Mouse (Mus musculus): ENCODE measurements around the gene Flnc. TPM values are rescaled to one million over a fixed set of nuclear protein-coding genes. Genes with fewer than 3 reads are reported as not detected.
A peak's percentile ranks its signal among the peaks of the same experiment; 100 is the strongest.

Gene Flnc
- polyA plus RNA-seq, 1 experiment from 2014 or later = 6.1 TPM

DNA sequence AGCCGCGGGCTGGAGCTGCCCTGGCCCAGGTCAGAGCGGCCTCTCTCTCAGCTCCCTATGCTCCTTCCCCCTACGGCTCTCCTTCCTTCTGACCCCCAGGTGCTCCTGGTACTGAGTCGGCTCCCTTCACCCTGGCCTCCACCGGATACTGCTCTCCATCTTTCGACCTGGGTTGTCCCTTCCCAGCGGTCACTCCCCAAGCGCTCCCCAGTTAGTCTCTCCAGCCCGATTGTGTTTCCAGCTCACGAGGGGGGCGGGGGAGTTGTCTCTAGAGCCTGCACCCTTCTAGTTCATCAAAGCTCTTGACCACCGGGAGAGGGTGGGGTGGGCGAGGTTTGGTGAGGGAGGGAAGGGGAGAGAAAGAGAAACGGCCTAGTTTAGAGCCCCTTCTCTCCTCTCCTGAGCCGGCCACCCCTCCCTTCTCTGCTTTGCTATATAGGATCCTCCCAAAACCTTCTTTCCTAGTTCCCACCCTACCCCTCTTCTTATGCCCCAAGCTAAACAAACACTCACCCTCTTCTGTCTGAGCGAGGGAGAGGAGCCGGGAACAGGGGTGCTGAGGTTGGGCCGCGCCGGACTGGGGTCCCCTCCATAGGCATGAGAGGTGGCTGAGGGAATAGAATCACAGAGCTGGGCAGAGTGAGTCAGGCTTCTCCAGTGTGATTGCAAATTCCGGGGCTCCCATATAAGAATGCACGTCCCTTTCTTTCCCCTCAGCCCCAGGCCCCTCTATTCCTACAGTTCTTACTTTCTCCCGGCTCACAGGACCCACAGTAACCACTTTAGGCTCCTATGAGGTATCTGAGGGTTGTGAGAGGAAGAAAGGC lies 36.1 kb upstream of the Flnc start:
- H3K27ac ChIP-seq (ENCODE audit: low read length) = peak overlapping the region; percentile 53; the same call in 1 of the 2 replicates
- 7% methylated on average over 24 of the region's 24 CpGs for WGBS
- ATAC-seq = peak; percentile 70
- H3K9me3 ChIP-seq (ENCODE audit: control insufficient read depth, low read length) = no peaks in the 10 kb centered on the region
- H3K9ac ChIP-seq (ENCODE audit: low read depth, low read length) = peak overlapping the region; percentile 69
- H3K36me3 ChIP-seq (ENCODE audit: control insufficient read depth, insufficient read depth, low read length) = no peaks in the 10 kb centered on the region
- H3K4me3 ChIP-seq (ENCODE audit: low read length) = peak overlapping the region; percentile 74
- H3K4me2 ChIP-seq (ENCODE audit: low read depth, low read length) = peak overlapping the region; percentile 91
- peaks cover 10% of the 10 kb centered on the region; the same call in 1 of the 2 replicates for H3K4me1 ChIP-seq (ENCODE audit: control insufficient read depth, insufficient read depth, low read length)
- H3K27me3 ChIP-seq (replicated peaks; ENCODE audit: control insufficient read depth, insufficient read depth, low read length) = peaks cover 9% of the 10 kb centered on the region; the same call in 1 of the 2 replicates

DNA sequence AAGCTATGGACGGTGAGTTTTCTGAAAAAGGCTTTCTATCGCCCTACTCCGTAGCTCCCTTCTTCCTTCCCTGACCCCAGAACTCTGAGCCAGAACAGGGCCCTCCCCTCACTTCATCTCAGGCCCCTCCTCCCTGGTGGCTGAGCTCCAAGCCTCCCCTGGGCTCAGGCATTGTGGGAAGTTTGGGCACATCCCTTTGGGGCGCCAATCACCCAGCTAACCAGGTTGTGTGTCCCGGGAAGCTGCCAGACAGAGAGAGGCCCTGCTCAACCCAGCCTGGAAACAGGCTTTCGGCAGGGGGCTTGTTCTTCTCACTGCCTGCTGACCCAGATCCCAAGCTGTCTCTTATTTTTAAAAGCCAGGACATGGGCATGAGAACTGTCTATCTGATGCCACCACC lies 35.5 kb upstream of the Flnc start:
- Histone ChIP-seq H3K9ac (ENCODE audit: low read depth, low read length) (peak overlapping the region; percentile 29; the same call in 1 of the 2 replicates), H3K27ac (ENCODE audit: low read length) (no peak overlapping the region), H3K4me1 (ENCODE audit: control insufficient read depth, insufficient read depth, low read length) (peaks cover 10% of the 10 kb centered on the region; the same call in 1 of the 2 replicates), H3K4me3 (ENCODE audit: low read length) (peak overlapping the region; percentile 74), H3K9me3 (ENCODE audit: control insufficient read depth, low read length) (no peaks in the 10 kb centered on the region), H3K27me3 (replicated peaks; ENCODE audit: control insufficient read depth, insufficient read depth, low read length) (peaks cover 12% of the 10 kb centered on the region; the same call in 1 of the 2 replicates), H3K4me2 (ENCODE audit: low read depth, low read length) (peak overlapping the region; percentile 91), H3K36me3 (ENCODE audit: control insufficient read depth, insufficient read depth, low read length) (no peaks in the 10 kb centered on the region)
- 22% methylated on average over 6 of the region's 6 CpGs for WGBS
- no peak for ATAC-seq

- H3K4me3 ChIP-seq (ENCODE audit: low read length) = no peak overlapping the region
- H3K4me1 ChIP-seq (ENCODE audit: control insufficient read depth, insufficient read depth, low read length) = peaks cover 10% of the 10 kb centered on the region; the same call in 1 of the 2 replicates
- peaks cover 7% of the 10 kb centered on the region; the same call in 1 of the 2 replicates for H3K27me3 ChIP-seq (replicated peaks; ENCODE audit: control insufficient read depth, insufficient read depth, low read length)
- WGBS = 80% methylated on average over 4 of the region's 4 CpGs
- no peak for ATAC-seq
- H3K27ac ChIP-seq (ENCODE audit: low read length) = no peak overlapping the region
- no peak overlapping the region for H3K4me2 ChIP-seq (ENCODE audit: low read depth, low read length)
- H3K9me3 ChIP-seq (ENCODE audit: control insufficient read depth, low read length) = no peaks in the 10 kb centered on the region
- H3K9ac ChIP-seq (ENCODE audit: low read depth, low read length) = no peak overlapping the region
- no peaks in the 10 kb centered on the region for H3K36me3 ChIP-seq (ENCODE audit: control insufficient read depth, insufficient read depth, low read length)
Observed at GRCm38 (mm10) chr6:29399851-29400250, 33.2 kb upstream of the Flnc start.

DNA sequence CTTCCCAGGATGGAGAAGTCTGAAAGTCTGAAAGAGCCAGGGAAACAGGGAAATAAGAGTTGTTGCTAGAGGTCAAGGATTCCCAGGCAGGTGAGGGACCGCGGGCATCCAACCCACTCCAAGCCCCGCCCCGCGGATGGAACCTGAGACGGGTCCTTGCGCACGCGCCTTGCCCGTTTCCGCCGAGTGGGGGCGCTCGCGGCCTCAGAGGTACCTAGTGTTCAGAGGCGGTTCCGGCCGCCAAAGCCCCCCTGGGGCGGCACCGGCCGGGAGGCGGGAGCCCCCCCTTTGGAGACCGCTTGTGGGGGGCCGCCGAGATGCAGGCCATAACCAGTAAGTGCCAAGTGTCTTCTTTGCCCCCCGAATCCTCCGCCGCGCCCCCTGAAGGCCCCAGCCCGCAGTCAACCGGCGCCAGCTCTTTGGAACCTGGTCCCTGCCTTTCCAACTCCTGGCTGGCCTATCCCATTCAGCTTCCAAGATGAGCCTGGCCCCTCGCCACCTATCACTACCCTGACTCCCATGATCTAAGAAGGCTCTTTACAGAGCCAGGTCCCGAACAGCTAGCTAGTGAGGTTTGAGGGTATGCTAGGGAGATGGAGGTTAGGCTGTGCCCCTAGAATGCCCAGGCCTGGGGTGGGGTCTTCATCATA lies 30.2 kb upstream of the Flnc start:
- H3K4me3 ChIP-seq (ENCODE audit: low read length) = no peak overlapping the region
- no peaks in the 10 kb centered on the region for H3K4me1 ChIP-seq (ENCODE audit: control insufficient read depth, insufficient read depth, low read length)
- 7% methylated on average over 34 of the region's 34 CpGs for WGBS
- H3K4me2 ChIP-seq (ENCODE audit: low read depth, low read length) = peak overlapping the region; percentile 32; the same call in 1 of the 2 replicates
- H3K27me3 ChIP-seq (replicated peaks; ENCODE audit: control insufficient read depth, insufficient read depth, low read length) = peaks cover 3% of the 10 kb centered on the region; the same call in 1 of the 2 replicates
- H3K27ac ChIP-seq (ENCODE audit: low read length) = no peak overlapping the region
- H3K36me3 ChIP-seq (ENCODE audit: control insufficient read depth, insufficient read depth, low read length) = no peaks in the 10 kb centered on the region
- no peak overlapping the region for H3K9ac ChIP-seq (ENCODE audit: low read depth, low read length)
- no peaks in the 10 kb centered on the region for H3K9me3 ChIP-seq (ENCODE audit: control insufficient read depth, low read length)
- no peak for ATAC-seq

GRCm38 (mm10) chr6:29406412-29406811 lies 26.6 kb upstream of the Flnc start:
- no peaks in the 10 kb centered on the region for H3K9me3 ChIP-seq (ENCODE audit: control insufficient read depth, low read length)
- H3K27ac ChIP-seq (ENCODE audit: low read length) = no peak overlapping the region
- ATAC-seq = no peak
- no peaks in the 10 kb centered on the region for H3K4me1 ChIP-seq (ENCODE audit: control insufficient read depth, insufficient read depth, low read length)
- no peak overlapping the region for H3K4me3 ChIP-seq (ENCODE audit: low read length)
- WGBS = 83% methylated on average over 6 of the region's 6 CpGs
- peaks cover 3% of the 10 kb centered on the region; the same call in 1 of the 2 replicates for H3K27me3 ChIP-seq (replicated peaks; ENCODE audit: control insufficient read depth, insufficient read depth, low read length)
- H3K36me3 ChIP-seq (ENCODE audit: control insufficient read depth, insufficient read depth, low read length) = no peaks in the 10 kb centered on the region
- no peak overlapping the region for H3K4me2 ChIP-seq (ENCODE audit: low read depth, low read length)
- H3K9ac ChIP-seq (ENCODE audit: low read depth, low read length) = no peak overlapping the region

- H3K9ac ChIP-seq (ENCODE audit: low read depth, low read length) = no peak overlapping the region
- no peaks in the 10 kb centered on the region for H3K27me3 ChIP-seq (replicated peaks; ENCODE audit: control insufficient read depth, insufficient read depth, low read length)
- no peaks in the 10 kb centered on the region for H3K36me3 ChIP-seq (ENCODE audit: control insufficient read depth, insufficient read depth, low read length)
- H3K4me3 ChIP-seq (ENCODE audit: low read length) = no peak overlapping the region
- no peaks in the 10 kb centered on the region for H3K9me3 ChIP-seq (ENCODE audit: control insufficient read depth, low read length)
- ATAC-seq = no peak
- no peak overlapping the region for H3K4me2 ChIP-seq (ENCODE audit: low read depth, low read length)
- WGBS = 83% methylated on average over 9 of the region's 9 CpGs
- no peak overlapping the region for H3K27ac ChIP-seq (ENCODE audit: low read length)
- no peaks in the 10 kb centered on the region for H3K4me1 ChIP-seq (ENCODE audit: control insufficient read depth, insufficient read depth, low read length)
Observed at GRCm38 (mm10) chr6:29415446-29415845, 17.6 kb upstream of the Flnc start.

DNA sequence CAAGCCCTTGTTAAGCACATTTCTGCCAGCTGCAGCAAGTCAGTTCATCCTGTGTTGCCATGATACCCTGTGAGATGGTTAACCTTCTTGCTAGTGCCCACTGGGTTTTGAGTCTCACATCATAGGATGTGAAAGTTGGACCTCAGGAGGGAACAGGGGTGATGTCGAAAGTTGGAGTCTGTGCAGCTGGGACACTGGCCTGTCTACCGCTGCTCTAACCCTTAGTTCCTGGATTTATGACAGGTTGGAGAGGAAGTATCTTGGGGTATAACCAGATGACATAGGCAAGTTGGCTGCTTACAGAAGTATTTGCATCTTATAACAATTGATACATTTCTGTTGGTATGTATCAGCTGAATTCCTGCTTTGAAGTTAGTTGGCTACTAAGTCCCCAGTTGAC lies 12.5 kb upstream of the Flnc start:
- Histone ChIP-seq H3K4me3 (ENCODE audit: low read length) (no peak overlapping the region), H3K9me3 (ENCODE audit: control insufficient read depth, low read length) (no peaks in the 10 kb centered on the region), H3K4me2 (ENCODE audit: low read depth, low read length) (no peak overlapping the region), H3K4me1 (ENCODE audit: control insufficient read depth, insufficient read depth, low read length) (no peaks in the 10 kb centered on the region), H3K27ac (ENCODE audit: low read length) (no peak overlapping the region), H3K27me3 (replicated peaks; ENCODE audit: control insufficient read depth, insufficient read depth, low read length) (no peaks in the 10 kb centered on the region), H3K36me3 (ENCODE audit: control insufficient read depth, insufficient read depth, low read length) (no peaks in the 10 kb centered on the region), H3K9ac (ENCODE audit: low read depth, low read length) (no peak overlapping the region)
- no peak for ATAC-seq
- WGBS = 75% methylated on average over 2 of the region's 2 CpGs

GRCm38 (mm10) chr6:29425118-29425517 lies 7.9 kb upstream of the Flnc start:
- Histone ChIP-seq H3K4me3 (ENCODE audit: low read length) (no peak overlapping the region), H3K4me1 (ENCODE audit: control insufficient read depth, insufficient read depth, low read length) (no peaks in the 10 kb centered on the region), H3K9me3 (ENCODE audit: control insufficient read depth, low read length) (no peaks in the 10 kb centered on the region), H3K27me3 (replicated peaks; ENCODE audit: control insufficient read depth, insufficient read depth, low read length) (no peaks in the 10 kb centered on the region), H3K4me2 (ENCODE audit: low read depth, low read length) (no peak overlapping the region), H3K36me3 (ENCODE audit: control insufficient read depth, insufficient read depth, low read length) (no peaks in the 10 kb centered on the region), H3K27ac (ENCODE audit: low read length) (no peak overlapping the region), H3K9ac (ENCODE audit: low read depth, low read length) (no peak overlapping the region)
- no peak for ATAC-seq
- 93% methylated on average over 8 of the region's 8 CpGs for WGBS

DNA sequence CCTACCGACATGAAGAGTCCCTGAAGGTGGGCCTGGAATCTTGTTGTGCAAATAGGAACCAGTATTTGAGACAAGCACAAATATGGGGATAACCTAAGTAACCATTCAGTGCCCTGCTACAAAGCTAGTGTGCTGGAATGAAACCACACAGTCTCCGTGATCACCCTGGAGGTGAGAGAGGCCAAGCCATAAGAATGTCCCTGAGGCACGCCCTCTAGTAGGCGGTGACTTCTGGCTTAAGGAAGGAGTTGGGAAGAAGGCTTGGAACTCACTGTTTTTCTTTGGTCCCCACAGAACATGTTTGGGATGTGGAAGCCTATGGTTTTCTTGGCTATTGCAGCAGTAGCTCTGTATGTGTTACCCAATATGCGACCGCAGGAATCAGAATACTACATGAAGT lies 6.7 kb upstream of the Flnc start:
- Histone ChIP-seq H3K27me3 (replicated peaks; ENCODE audit: control insufficient read depth, insufficient read depth, low read length) (no peaks in the 10 kb centered on the region), H3K9ac (ENCODE audit: low read depth, low read length) (no peak overlapping the region), H3K4me2 (ENCODE audit: low read depth, low read length) (no peak overlapping the region), H3K4me3 (ENCODE audit: low read length) (no peak overlapping the region), H3K27ac (ENCODE audit: low read length) (no peak overlapping the region), H3K36me3 (ENCODE audit: control insufficient read depth, insufficient read depth, low read length) (no peaks in the 10 kb centered on the region), H3K4me1 (ENCODE audit: control insufficient read depth, insufficient read depth, low read length) (no peaks in the 10 kb centered on the region; the same call in 1 of the 2 replicates), H3K9me3 (ENCODE audit: control insufficient read depth, low read length) (no peaks in the 10 kb centered on the region)
- WGBS = 65% methylated on average over 6 of the region's 6 CpGs
- no peak for ATAC-seq

Measured in intestine, embryonic 16.5 days (tissue).